Mouse (Mus musculus): ENCODE measurements around the gene Dock1. TPM values are rescaled to one million over a fixed set of nuclear protein-coding genes. Genes with fewer than 3 reads are reported as not detected.

Dock1 gene
- polyA plus RNA-seq, 1 experiment: 59.7 TPM

- Histone ChIP-seq H3K27ac (ENCODE audit: insufficient read depth, low read length) (no peak overlapping the region), H3K4me3 (ENCODE audit: insufficient read depth, low read length) (no peak overlapping the region), H3K4me1 (ENCODE audit: control insufficient read depth, insufficient read depth, low read length) (no peaks in the 10 kb centered on the region; the same call in 1 of the 2 replicates)
- TF ChIP-seq CTCF (IDR thresholded peaks at IDR 0.05; ENCODE audit: borderline replicate concordance, insufficient read depth, low read length): no peak
- TF ChIP-seq POLR2A (IDR thresholded peaks at IDR 0.05; ENCODE audit: low read depth, low read length): no peak
Observed at GRCm38 (mm10) chr7:135020762-135021161, 350.3 kb downstream of the Dock1 start.

- Histone ChIP-seq H3K4me1 (ENCODE audit: control insufficient read depth, insufficient read depth, low read length) (no peaks in the 10 kb centered on the region; the same call in 1 of the 2 replicates), H3K27ac (ENCODE audit: insufficient read depth, low read length) (no peak overlapping the region), H3K4me3 (ENCODE audit: insufficient read depth, low read length) (no peak overlapping the region)
- TF ChIP-seq POLR2A (IDR thresholded peaks at IDR 0.05; ENCODE audit: low read depth, low read length) (no peak), CTCF (IDR thresholded peaks at IDR 0.05; ENCODE audit: borderline replicate concordance, insufficient read depth, low read length) (no peak)
Observed at GRCm38 (mm10) chr7:135021544-135022100, 351.2 kb downstream of the Dock1 start.

GRCm38 (mm10) chr7:135024531-135024930 lies 354.1 kb downstream of the Dock1 start:
- TF ChIP-seq CTCF (IDR thresholded peaks at IDR 0.05; ENCODE audit: borderline replicate concordance, insufficient read depth, low read length) (no peak), POLR2A (IDR thresholded peaks at IDR 0.05; ENCODE audit: low read depth, low read length) (no peak)
- H3K4me3 ChIP-seq (ENCODE audit: insufficient read depth, low read length): no peak overlapping the region
- no peak overlapping the region for H3K27ac ChIP-seq (ENCODE audit: insufficient read depth, low read length)
- H3K4me1 ChIP-seq (ENCODE audit: control insufficient read depth, insufficient read depth, low read length): no peaks in the 10 kb centered on the region; the same call in 1 of the 2 replicates

GRCm38 (mm10) chr7:135028716-135029115 lies 358.3 kb downstream of the Dock1 start:
- H3K4me3 ChIP-seq (ENCODE audit: insufficient read depth, low read length): no peak overlapping the region
- no peaks in the 10 kb centered on the region; the same call in 1 of the 2 replicates for H3K4me1 ChIP-seq (ENCODE audit: control insufficient read depth, insufficient read depth, low read length)
- TF ChIP-seq CTCF (IDR thresholded peaks at IDR 0.05; ENCODE audit: borderline replicate concordance, insufficient read depth, low read length) (no peak), POLR2A (IDR thresholded peaks at IDR 0.05; ENCODE audit: low read depth, low read length) (no peak)
- H3K27ac ChIP-seq (ENCODE audit: insufficient read depth, low read length): no peak overlapping the region

- TF ChIP-seq CTCF (IDR thresholded peaks at IDR 0.05; ENCODE audit: borderline replicate concordance, insufficient read depth, low read length) (no peak), POLR2A (IDR thresholded peaks at IDR 0.05; ENCODE audit: low read depth, low read length) (no peak)
- no peak overlapping the region for H3K4me3 ChIP-seq (ENCODE audit: insufficient read depth, low read length)
- H3K27ac ChIP-seq (ENCODE audit: insufficient read depth, low read length): no peak overlapping the region
- no peaks in the 10 kb centered on the region; the same call in 1 of the 2 replicates for H3K4me1 ChIP-seq (ENCODE audit: control insufficient read depth, insufficient read depth, low read length)
Observed at GRCm38 (mm10) chr7:135029136-135029535, 358.7 kb downstream of the Dock1 start.

- no peak for TF ChIP-seq CTCF (IDR thresholded peaks at IDR 0.05; ENCODE audit: borderline replicate concordance, insufficient read depth, low read length)
- TF ChIP-seq POLR2A (IDR thresholded peaks at IDR 0.05; ENCODE audit: low read depth, low read length): no peak
- H3K4me3 ChIP-seq (ENCODE audit: insufficient read depth, low read length): no peak overlapping the region
- no peak overlapping the region for H3K27ac ChIP-seq (ENCODE audit: insufficient read depth, low read length)
- H3K4me1 ChIP-seq (ENCODE audit: control insufficient read depth, insufficient read depth, low read length): no peaks in the 10 kb centered on the region
Observed at GRCm38 (mm10) chr7:135031466-135031865, 361.0 kb downstream of the Dock1 start.

GRCm38 (mm10) chr7:135034811-135035210 lies 364.4 kb downstream of the Dock1 start:
- no peak overlapping the region for H3K4me3 ChIP-seq (ENCODE audit: insufficient read depth, low read length)
- TF ChIP-seq CTCF (IDR thresholded peaks at IDR 0.05; ENCODE audit: borderline replicate concordance, insufficient read depth, low read length) (no peak), POLR2A (IDR thresholded peaks at IDR 0.05; ENCODE audit: low read depth, low read length) (no peak)
- H3K4me1 ChIP-seq (ENCODE audit: control insufficient read depth, insufficient read depth, low read length): no peaks in the 10 kb centered on the region
- no peak overlapping the region for H3K27ac ChIP-seq (ENCODE audit: insufficient read depth, low read length)

- TF ChIP-seq POLR2A (IDR thresholded peaks at IDR 0.05; ENCODE audit: low read depth, low read length) (no peak), CTCF (IDR thresholded peaks at IDR 0.05; ENCODE audit: borderline replicate concordance, insufficient read depth, low read length) (no peak)
- Histone ChIP-seq H3K4me3 (ENCODE audit: insufficient read depth, low read length) (no peak overlapping the region), H3K4me1 (ENCODE audit: control insufficient read depth, insufficient read depth, low read length) (no peaks in the 10 kb centered on the region), H3K27ac (ENCODE audit: insufficient read depth, low read length) (no peak overlapping the region)
Observed at GRCm38 (mm10) chr7:135035651-135036050, 365.2 kb downstream of the Dock1 start.

GRCm38 (mm10) chr7:135038930-135039329 lies 368.5 kb downstream of the Dock1 start:
- H3K4me1 ChIP-seq (ENCODE audit: control insufficient read depth, insufficient read depth, low read length): no peaks in the 10 kb centered on the region
- no peak overlapping the region for H3K27ac ChIP-seq (ENCODE audit: insufficient read depth, low read length)
- H3K4me3 ChIP-seq (ENCODE audit: insufficient read depth, low read length): no peak overlapping the region
- no peak for TF ChIP-seq POLR2A (IDR thresholded peaks at IDR 0.05; ENCODE audit: low read depth, low read length)
- no peak for TF ChIP-seq CTCF (IDR thresholded peaks at IDR 0.05; ENCODE audit: borderline replicate concordance, insufficient read depth, low read length)

GRCm38 (mm10) chr7:135043931-135044765 lies 373.7 kb downstream of the Dock1 start:
- no peak overlapping the region for H3K27ac ChIP-seq (ENCODE audit: insufficient read depth, low read length)
- no peak overlapping the region for H3K4me3 ChIP-seq (ENCODE audit: insufficient read depth, low read length)
- no peak for TF ChIP-seq POLR2A (IDR thresholded peaks at IDR 0.05; ENCODE audit: low read depth, low read length)
- no peak for TF ChIP-seq CTCF (IDR thresholded peaks at IDR 0.05; ENCODE audit: borderline replicate concordance, insufficient read depth, low read length)
- no peaks in the 10 kb centered on the region for H3K4me1 ChIP-seq (ENCODE audit: control insufficient read depth, insufficient read depth, low read length)

Measured in embryonic fibroblast, embryonic 13.5 days (primary cell).